Mouse (Mus musculus) lung, adult 2 months (tissue): ENCODE data around the gene Toporsl.

Experiments
- CTCF ChIP-seq: fragments of 200-500 bp; IDR thresholded peaks from 2 replicates; pipeline ENCODE4 v1.5.1; 2011; ENCODE audit warnings: mild to moderate bottlenecking, low read length, control low read depth; ENCODE audit not compliant: insufficient read depth
- POLR2A ChIP-seq: fragments of 200-500 bp; IDR thresholded peaks from 2 replicates; pipeline ENCODE4 v1.6.1; 2011; ENCODE audit warnings: low read depth, mild to moderate bottlenecking, control low read depth, low read length, borderline replicate concordance; ENCODE audit errors: extremely low read depth

- no peak for TF ChIP-seq CTCF
- no peak for TF ChIP-seq POLR2A
These were observed 65.2 kb downstream of the Toporsl start for GRCm38 (mm10) chr4:52661311-52661710.
